Mouse (Mus musculus) liver, embryonic 14.5 days (tissue): ENCODE measurements around the gene Enpep.

Experiments used
- CTCF ChIP-seq: IDR thresholded peaks from 2 replicates; pipeline ENCODE4 v1.5.1; 2016; ENCODE audit warnings: antibody characterized with exemption, low read depth, control low read depth
- EP300 ChIP-seq: IDR thresholded peaks from 2 replicates; pipeline ENCODE4 v1.6.1; 2016; ENCODE audit warnings: antibody characterized with exemption, low read depth

- TF ChIP-seq CTCF (no peak), EP300 (no peak)
Measured at GRCm38 (mm10) chr3:129365919-129366318, 33.4 kb upstream of the Enpep start.
